Mouse (Mus musculus) adrenal gland, adult 8-10 months (tissue): ENCODE results near the gene 4930402H24Rik. TPM values are rescaled to one million over a fixed set of nuclear protein-coding genes. Genes with fewer than 3 reads are reported as not detected.
A peak's percentile ranks its signal among the peaks of the same experiment; 100 is the strongest.
"Not testable (repeated sequence)": the region's sequence is repeated elsewhere in the genome, so short reads cannot be mapped to it uniquely, and the experiment has no call there.

Experiments used
- DNase-seq: peaks from one replicate; pipeline ENCODE4 v3.0.0; 2022
- total RNA-seq, 4 experiments: library from RNA; stranded (reverse); gene quantifications; 2 replicates each; pipeline ENCODE4 v1.2.4; 2022

The 4930402H24Rik gene
- total RNA-seq, 4 experiments from 2014 or later: 24.7 to 48.2 (median 35.1) TPM

DNA sequence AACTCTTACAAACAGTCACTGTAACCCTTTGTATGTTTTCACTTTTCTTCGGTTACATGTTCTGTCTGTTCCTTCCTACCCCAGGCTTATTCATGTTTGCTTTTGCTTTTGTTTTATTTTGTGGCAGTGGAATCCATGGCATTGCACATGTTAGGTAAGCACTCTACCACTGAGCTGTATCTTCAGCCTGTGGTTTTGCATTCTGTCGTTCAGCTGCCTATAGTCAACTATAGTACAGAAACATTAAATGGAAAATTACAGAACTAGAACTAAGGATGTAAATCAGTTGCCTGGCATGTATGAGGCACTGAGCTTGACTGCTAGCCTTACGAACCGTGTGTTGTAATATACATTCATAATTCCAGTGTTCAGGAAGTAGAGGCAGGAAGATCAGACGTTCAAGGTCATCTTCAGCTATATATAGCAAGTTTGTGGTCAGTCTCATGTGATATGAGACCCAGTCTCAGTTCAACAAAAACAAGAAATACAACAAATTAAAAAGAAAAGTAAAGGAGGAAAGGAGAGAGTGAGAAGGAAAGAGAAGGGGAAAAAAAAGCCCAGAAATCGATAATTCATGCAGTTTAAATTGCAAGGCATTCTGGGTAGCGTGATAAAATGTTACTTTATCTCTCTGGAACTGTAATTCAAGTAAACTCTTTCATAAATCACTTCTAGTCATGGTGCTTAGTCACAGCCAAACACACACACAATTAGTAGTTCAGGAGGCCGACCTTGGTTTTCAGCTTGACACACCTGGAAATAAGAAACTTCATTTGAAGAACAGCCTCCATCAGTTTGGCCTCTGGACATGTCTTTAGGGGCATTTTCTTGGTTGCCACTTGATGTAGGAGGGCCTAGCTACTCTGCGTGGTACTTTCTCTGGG is 54.6 kb downstream of the 4930402H24Rik start:
- DNase-seq: no peak

DNA sequence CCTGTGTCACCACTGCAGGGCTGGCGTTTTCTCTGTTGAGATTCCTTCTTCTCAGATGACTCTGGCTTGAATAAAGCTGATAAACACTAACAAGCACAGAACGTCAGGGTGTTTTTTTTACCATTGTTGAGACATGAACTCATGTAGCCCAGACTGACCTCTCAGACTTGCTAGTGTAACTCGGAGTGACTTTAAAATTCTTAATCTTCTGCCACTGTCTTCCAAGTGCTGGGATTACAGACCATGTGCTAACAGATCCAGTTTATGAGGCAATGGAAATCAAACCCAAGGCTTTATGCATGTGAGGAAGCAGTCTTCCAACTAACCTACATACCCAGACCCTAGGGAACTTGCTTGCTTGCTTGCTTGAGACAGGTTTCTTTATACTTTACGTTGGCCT is 56.5 kb downstream of the 4930402H24Rik start:
- DNase-seq: no peak

DNA sequence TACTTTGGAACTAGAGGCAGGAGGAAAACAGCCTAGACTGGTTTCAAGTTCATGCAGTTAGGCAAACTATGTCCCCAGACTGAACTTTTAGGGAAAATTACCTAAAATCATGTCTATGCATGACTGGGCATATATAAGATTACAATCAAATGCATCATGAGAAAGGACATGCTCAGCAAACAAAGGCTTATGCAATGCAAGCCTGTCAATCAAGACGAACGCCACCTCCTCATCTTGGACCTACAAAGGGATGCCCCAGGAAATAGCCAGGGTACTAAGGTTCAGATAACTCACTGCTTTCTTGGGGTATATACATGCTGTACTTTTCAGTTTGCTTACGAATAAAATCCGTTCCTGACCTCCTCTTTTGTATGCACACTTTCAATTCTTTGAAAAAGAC is 57.9 kb downstream of the 4930402H24Rik start:
- DNase-seq: no peak

DNA sequence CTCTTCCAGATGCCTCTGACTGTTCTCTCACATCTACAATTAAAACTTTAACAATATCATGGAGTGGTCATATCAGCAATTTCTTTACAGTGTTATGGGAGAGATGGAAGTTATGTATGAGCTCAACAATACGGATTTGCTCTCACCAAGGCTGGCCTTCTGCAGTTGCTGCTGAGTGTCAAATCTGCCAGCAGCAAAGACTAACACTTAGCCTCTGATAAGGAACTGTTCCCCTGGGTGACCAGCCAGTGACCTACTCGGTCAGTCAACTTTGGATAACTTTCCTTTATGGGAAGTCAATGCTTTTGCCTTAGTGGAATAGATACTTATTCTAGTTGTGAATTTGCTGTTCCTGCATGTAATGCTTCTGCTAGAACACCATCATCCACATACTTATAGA is 62.6 kb downstream of the 4930402H24Rik start:
- DNase-seq: no peak

DNA sequence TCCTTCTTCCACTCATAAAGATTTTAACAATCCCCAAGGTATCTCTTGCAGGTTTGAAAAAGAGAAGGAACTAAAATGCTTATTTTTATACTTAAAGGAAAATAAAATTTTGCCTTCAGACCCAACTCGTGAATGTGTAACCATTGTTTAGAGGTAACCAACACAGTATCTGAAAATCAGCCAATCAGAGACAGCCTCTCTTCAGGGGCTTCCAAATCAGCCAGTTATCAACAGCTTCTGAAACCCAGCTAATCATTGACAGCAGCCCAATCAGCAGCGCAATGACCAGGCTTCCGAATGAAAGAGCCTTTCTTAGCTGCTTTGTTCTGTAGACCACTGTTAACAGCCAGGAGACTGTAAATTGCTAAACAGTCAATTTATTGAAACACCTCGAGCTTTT is 65.4 kb downstream of the 4930402H24Rik start:
- DNase-seq: no peak

DNA sequence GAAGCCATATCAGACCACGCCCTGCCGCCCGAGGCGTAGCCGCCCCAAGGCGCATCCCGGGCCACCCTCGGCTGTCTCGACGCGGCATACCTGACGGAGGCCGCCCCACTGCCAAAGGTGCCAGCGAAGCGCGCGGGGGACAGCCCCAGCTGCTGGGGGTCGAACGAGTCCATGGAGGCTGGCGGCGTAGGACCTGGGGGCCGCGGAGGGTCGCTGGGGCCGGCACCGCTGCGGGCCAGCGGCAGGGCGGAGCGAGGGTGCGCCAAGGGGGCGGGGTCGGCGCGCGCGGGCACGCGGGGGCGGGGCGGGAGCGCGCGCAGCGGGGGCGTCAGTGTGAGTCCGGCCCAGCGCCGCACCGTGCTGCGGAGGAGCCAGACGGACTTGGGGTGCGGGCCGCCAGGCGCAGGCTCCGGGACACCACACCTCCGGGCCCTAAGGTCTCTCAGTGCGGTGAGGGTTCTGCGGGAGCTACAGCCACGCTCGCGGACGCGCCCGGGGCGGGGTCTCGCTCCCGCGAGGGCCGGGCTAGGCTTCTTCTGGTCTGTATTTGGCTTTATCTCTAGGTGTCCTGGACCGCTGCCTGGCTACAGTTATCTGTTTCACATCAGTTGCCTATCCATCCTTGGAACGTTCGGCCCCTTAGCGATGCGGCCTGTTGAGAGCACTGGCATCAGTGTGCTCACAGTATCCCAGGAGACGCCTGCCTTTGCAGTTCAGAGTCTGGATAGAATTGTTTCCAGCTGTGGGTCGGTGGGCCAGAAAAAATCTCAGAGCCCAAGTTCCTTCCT is 66.1 kb downstream of the 4930402H24Rik start:
- peak; percentile 49 for DNase-seq

DNA sequence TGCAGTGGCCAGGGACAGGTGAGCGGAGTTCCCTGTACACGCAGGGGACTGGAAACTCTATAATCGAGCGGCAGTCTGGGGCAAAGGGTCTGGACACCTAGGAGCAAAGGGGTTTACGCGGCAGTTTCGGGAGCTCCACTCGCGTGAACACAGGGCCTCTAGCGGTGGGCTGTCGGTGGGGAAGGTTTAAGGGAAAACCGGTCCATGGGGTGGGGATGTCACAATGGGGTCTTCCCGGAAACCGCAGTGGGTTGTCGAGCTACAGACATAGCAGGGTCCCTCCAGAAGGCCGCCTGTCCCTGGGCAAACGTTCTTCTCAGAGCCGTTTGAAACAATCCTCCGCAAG is 66.7 kb downstream of the 4930402H24Rik start:
- DNase-seq: no peak

DNA sequence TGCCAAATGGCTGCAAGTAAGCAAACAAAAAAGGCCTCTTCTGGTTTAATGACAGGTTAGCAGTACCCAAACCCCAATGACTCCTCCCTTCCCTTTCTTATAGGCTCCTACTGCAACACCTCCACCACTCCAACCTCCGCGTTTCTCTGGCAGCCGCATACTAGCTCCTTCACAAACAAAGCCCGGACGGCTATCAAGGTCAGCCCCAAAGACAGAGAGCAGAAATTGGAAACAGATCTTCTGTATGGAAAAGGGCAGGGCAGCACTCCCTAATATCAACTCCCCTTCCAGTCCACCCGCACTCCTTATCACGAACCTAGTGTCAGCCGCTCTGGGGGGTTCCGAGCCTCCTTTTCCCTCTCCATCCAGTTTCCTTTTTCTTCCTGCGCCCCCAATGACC is 67.1 kb downstream of the 4930402H24Rik start:
- no peak for DNase-seq

DNA sequence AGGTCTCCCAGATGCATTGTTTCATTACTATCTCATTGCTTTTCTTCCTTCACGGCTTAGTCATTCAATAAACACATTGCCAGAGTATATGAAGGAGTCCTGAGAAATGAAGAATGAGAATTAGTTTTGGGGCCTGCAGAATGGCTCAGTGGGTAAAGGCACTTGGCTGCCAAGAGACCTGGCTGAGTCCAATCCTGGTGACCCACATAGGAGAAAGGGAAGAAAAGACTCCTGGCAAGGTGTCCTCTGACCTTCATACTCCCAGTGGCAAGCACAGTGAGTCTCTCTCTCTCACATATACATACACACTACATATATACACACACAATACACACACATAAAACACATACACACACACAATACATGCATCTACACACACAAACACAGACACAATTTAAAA is 68.1 kb downstream of the 4930402H24Rik start:
- DNase-seq: no peak

DNA sequence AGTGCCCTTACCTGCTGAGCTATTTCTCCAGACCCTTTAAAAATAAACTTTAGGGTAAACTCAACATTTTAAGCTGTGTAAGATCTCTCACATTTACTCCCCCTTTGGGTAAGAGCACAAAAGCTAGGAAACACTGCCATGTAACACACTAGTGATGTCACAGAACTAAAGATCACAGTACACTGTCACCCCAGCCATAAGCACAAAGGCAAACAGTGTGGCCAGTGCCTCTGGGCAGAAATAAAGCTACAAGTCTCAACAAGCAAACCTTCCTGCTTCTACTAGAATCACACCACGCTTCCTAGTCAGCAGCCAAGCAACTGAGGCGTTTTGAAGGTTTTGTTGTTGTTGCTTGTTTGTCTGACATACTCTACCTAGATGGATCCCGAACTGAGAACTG is 72.5 kb downstream of the 4930402H24Rik start:
- no peak for DNase-seq

DNA sequence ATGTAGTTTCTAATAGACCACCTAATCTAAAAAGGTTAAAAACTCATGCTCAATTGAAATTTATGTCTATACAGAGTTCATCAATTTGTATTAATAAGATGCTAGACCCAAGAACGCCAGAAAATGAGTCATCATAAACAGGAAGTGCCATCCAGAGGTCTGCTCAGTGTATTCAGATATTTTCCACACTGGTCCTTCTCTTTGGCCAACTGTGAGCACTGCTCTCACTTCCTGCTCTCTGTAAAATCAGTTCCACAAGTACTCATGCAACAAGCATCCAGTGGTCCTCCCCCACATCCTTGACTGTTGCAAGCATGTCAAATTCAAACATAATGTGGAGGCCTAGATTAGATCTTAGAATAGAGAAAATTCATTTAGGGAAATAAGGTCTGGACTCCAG is 73.6 kb downstream of the 4930402H24Rik start:
- DNase-seq: no peak

DNA sequence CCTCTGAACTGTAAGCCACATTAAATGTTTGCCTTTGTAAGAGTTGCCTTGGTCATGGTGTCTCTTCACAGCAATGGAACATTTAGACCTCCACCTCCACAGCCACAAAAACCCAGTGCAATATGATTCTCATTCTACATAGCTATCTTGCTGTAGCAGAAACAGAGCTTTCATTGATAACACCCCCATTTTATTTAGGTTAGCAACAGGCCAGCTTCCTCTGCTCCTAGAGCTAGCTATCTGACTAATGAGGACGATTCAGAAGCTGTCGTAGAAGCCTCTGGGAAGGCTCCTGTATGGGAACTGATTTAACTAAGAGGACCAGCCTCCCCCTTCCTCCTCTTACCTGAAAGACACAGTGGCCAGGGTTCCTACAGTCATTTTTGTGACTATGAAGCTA is 74.2 kb downstream of the 4930402H24Rik start:
- DNase-seq: no peak

DNA sequence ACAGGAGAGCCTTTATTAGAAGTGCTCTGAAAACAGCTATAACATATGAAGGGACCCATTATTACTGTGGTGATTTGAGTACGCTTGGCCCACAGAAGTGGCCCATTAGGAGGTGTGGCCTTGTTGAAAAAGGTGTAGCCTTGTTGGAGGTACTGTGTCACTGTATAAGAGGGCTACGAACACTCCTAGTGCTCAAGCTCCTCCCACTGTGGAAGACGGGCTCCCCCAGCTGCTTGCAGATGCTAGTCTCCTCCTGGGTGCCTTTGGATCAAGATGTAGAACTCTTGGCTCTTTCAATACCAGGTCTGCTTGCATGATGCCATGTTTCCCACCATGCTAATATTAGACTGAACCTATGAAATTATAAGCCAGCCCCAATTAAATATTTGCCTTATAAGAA is 76.0 kb downstream of the 4930402H24Rik start:
- no peak for DNase-seq

DNA sequence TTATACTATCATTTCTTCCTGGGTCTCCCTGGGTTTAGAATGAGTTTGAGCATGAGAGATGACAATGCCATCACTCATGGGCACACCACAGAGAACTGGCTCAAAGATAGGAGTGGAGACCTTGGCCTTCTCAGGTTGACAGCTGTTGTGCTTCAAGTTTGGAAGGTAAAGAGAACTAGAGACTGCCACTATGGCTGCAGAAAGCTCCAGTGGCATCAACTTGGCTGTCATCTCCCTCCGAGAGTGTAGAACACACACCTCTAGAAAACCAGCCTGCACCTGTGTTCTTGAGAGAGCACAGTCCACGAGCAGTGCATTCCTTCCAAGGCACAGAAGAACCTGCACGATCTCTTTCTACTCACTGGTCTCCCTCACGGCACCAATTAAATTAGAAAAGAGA is 76.7 kb downstream of the 4930402H24Rik start:
- peak; percentile 13 for DNase-seq

DNA sequence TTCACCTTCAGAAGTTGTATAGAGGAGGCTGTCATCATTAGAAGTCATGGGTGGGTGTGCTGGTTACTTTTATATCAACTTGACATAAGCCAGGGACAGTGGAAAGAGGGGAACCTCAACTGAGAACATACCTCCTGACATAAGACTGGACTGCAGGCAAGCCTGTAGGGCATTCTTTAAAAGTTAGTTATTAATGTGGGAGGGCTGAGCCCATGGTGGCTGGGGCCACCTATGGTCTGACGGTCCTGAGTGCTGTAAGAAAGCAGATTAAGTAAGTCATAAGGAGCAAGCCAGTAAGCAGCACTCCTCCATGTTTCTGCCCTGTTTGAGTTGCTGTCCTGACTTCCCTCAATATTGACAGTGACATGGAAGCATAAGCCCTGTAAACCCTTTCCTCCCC is 77.5 kb downstream of the 4930402H24Rik start:
- DNase-seq: no peak

DNA sequence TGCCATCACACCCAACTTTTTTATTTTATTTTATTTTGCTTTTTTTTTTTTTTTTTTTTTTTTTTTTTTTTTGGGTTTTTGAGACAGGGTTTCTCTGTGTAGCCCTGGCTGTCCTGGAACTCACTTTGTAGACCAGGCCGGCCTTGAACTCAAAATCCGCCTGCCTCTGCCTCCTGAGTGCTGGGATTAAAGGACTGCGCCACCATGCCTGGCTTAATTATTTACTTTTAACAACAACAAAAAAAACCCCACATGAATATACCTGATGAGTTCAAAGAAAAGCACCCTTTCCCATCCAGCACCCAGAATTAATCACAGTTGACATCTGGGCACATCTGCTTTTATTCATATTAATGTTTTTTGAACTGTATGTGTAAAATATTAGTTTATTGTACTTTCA is 78.1 kb downstream of the 4930402H24Rik start:
- DNase-seq: not testable (repeated sequence)

DNA sequence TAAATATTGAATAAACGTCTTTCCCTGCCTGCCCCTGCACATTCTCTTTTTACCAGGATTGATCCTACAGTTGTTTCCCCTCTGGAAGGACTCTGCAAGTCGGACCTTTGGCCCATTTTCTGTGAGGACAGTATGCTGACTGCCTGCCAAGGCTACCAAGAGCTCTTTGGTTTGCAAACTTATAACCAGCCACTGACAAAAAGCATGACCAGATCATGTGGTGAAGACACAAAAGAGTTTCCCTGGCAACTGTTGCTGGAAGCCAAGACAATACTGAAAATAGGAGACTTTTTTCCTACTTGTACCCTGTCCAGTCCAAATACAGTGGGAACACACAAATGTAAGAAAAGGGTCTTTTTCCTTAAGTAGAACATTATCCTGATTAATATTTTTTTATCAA is 78.8 kb downstream of the 4930402H24Rik start:
- peak; percentile 54 for DNase-seq

DNA sequence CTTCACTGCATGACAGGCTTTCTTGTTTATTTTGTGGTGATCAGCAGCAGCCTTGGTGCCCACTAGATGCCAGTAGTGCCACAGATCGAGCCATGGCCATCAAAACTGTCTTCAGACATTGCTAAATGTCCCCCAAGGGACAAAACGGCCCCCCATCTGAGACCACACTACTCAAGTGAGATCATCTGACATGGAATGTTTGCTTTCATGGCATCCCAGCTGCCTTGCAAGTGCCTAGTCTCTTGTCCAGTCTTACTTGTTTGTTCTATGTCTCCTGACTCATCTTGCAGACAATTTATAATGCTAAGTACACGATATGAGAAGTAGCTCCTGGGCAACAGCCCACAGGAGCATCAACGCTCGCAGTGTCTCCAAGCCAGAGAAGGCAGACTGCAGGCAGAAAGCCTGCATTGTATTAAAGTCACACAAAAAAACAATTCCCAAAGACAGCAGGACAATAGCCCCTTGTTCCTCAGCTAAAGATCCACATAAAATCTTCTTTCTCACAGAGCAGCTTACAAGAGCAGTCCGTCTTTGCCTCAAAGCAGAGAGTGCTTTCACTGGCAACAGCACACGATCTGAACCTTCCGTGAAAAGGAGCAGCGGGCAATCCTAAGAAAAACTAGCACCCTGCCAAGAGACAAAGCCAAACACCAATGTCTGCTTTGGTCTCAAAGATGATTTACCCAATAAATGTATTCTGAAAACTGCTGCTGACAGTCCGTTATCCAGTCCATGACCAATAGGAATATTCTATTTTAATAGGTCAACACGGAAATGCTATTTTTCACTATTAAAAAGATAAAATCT is 87.2 kb downstream of the 4930402H24Rik start:
- no peak for DNase-seq

DNA sequence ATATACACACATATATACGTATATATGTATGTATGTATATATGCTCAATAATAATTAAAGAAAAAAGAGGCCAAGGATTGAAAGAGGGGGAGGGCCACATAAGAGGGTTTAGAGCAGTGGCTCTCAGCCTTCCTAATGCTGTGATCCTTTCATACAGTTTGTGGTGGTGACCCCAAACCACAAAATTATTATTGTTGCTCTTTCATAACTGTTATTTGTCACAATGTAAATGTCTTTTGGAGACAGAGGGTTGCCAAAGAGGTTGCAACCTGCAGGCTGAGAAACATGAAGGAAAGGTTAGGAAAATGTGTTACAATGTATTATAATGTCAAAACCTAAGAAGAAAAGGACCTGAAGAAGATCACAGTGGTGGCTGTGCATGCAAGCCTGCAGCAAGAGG is 88.3 kb downstream of the 4930402H24Rik start:
- DNase-seq: no peak

DNA sequence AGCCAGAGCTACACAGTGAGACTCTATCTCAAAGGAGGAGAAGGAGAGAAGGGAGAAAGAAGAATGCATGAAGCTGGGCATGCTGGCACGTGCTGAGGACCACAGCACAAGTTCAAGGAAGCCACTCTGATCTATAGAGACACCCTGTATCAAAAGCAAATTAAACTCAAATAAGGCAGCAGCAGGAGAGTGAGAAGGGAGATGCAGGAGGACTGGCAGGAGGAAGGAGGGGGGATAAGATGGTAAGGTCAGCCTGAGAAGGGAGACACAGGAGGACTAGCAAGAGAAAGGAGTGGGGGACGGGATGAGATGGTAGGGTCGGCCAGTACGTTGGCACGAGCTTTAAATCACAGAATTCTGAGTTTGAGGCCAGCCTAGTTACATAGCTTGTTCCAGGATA is 90.0 kb downstream of the 4930402H24Rik start:
- DNase-seq: no peak

DNA sequence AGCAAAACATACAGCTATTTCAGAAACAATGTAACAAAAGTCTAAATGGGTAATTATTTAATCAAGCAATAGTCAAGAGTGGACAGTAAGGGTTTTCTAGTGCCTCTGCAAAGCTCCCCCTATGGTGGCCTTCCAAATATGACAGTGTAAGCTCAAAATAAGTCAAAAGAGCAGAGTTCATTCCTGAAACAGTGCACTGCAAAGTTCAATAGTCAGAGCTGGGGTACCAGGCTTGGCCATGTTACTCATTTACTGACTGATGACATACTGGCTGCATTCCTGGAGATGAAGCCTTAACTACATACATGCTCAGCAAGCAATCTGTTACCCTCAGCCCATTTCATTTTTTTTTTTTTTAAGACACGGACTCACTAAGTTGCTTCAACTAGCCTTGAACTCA is 91.7 kb downstream of the 4930402H24Rik start:
- no peak for DNase-seq

DNA sequence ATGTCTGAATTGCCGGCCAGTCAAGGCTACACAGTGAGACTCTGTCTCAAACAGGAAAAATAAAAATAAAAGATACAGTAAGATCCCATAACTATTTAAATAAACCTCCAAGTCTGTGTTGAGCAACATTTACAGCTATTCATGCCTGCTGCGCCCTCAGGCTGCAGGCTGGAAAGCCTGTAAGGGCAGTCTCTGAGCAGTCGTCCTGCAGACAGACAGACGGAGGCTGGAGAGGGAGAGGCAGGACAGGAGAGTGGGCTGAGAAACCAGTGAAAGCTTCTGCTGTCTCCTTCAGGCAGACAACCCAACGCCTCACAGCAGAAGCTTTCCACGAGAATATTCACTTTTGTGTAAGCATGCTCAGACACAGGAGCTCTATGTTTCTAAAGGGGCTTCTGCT is 92.5 kb downstream of the 4930402H24Rik start:
- no peak for DNase-seq

DNA sequence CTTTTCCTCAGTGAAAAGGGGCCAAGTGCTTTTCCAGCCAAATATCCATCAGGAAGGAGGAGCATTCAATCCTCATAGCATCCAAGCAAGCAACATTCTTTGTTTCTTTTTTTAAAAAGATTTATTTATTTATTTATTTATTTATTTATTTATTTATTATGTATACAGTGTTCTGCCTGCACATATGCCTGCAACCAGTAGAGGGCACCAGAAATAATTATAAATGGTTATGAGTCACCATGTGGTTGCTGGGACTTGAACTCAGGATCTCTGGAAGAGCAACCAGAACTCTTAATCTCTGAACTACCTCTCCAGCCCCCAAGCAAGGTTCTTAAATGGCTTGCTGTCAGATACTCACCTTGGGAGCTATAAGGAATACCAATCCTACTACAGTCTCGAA is 93.7 kb downstream of the 4930402H24Rik start:
- DNase-seq: no peak
